Mouse (Mus musculus) heart, embryonic 10.5 days (tissue): ENCODE results near the gene Phip. TPM values are rescaled to one million over a fixed set of nuclear protein-coding genes. Genes with fewer than 3 reads are reported as not detected.

ENCODE experiments used
- polyA plus RNA-seq: library from polyadenylated mRNA; unstranded; fragments of >200 nt; fragmentation: Nextera tagmentation; extraction: Ambion mirVana; gene quantifications from 2 replicates; pipeline ENCODE4 v1.2.1, GENCODE M21; 2016

Phip gene
- polyA plus RNA-seq, 1 experiment from 2014 or later: 70.3 TPM

Other genes starting within 250 kb of the Phip start
- 8.8 and 13.4 TPM in 2 replicates for gene Irak1bp1, start 146.0 kb downstream of the Phip start, polyA plus RNA-seq
- 80.3 and 96.4 TPM in 2 replicates for gene Hmgn3, start 171.2 kb upstream of the Phip start, polyA plus RNA-seq